In genomic region chr7:110108967-110109610, GRCm38 (mm10) we compare ENCODE assay signal across 8 mouse cellular contexts. TPM values are rescaled to one million over a fixed set of nuclear protein-coding genes. Genes with fewer than 3 reads are reported as not detected.
A peak's percentile ranks its signal among the peaks of the same experiment; 100 is the strongest.
DNase-seq lines count a peak whose midpoint lies in the region; ATAC-seq lines count a peak whose summit lies in the region.

No protein-coding gene starts in this region.

- peaks cover 7% of the 10 kb centered on the region; the same call in 1 of the 2 replicates for H3K4me1 ChIP-seq in forebrain, embryonic 12.5 days
- H3K4me1 ChIP-seq in limb, embryonic 11.5 days (ENCODE audit: control insufficient read depth, insufficient read depth, low read length): peaks cover 6% of the 10 kb centered on the region; the same call in 1 of the 2 replicates
- H3K4me1 ChIP-seq in midbrain, embryonic 12.5 days: peaks cover 6% of the 10 kb centered on the region; the same call in 1 of the 2 replicates
- peaks cover 7% of the 10 kb centered on the region for H3K4me1 ChIP-seq in stomach, embryonic 15.5 days

- no peaks in the 10 kb centered on the region for H3K36me3 ChIP-seq in forebrain, embryonic 12.5 days (replicated peaks)
- no peaks in the 10 kb centered on the region for H3K36me3 ChIP-seq in limb, embryonic 11.5 days (ENCODE audit: control insufficient read depth, insufficient read depth, low read length)
- no peaks in the 10 kb centered on the region for H3K36me3 ChIP-seq in midbrain, embryonic 12.5 days
- no peaks in the 10 kb centered on the region for H3K36me3 ChIP-seq in stomach, embryonic 15.5 days

- H3K9me3 ChIP-seq in forebrain, embryonic 12.5 days: no peaks in the 10 kb centered on the region
- no peaks in the 10 kb centered on the region for H3K9me3 ChIP-seq in limb, embryonic 11.5 days (ENCODE audit: control insufficient read depth, low read length)
- H3K9me3 ChIP-seq in midbrain, embryonic 12.5 days: no peaks in the 10 kb centered on the region
- no peaks in the 10 kb centered on the region for H3K9me3 ChIP-seq in stomach, embryonic 15.5 days

- DNase-seq in cerebellum, postnatal 10 days: peak; percentile 49 to 59
- DNase-seq in cerebellum, adult 9-11 months: no peak
- DNase-seq in adrenal gland, adult 2 months: peak; percentile 91
- DNase-seq in heart, postnatal 36 days: peak; percentile 67 to 73
- DNase-seq in limb, embryonic 11.5 days (ENCODE audit: low spot score): peak; percentile 66

- intact Hi-C loops in heart, postnatal 36 days (cut with DNase I): no loop called here

- peak overlapping the region; percentile 30 for H3K4me2 ChIP-seq in forebrain, embryonic 12.5 days
- peak overlapping the region; percentile 27; the same call in 1 of the 2 replicates for H3K4me2 ChIP-seq in limb, embryonic 11.5 days (ENCODE audit: low read depth, severe bottlenecking)
- H3K4me2 ChIP-seq in midbrain, embryonic 12.5 days (replicated peaks): 0 out of 2 replicates have a peak overlapping the region, but pooled peaks have one; percentile 17
- peak overlapping the region; percentile 38 for H3K4me2 ChIP-seq in stomach, embryonic 15.5 days

- H3K27me3 ChIP-seq in forebrain, embryonic 12.5 days: no peaks in the 10 kb centered on the region
- H3K27me3 ChIP-seq in limb, embryonic 11.5 days (ENCODE audit: control insufficient read depth, insufficient read depth, low read length): no peaks in the 10 kb centered on the region
- no peaks in the 10 kb centered on the region for H3K27me3 ChIP-seq in midbrain, embryonic 12.5 days
- H3K27me3 ChIP-seq in stomach, embryonic 15.5 days (replicated peaks): no peaks in the 10 kb centered on the region

- no peak overlapping the region for H3K9ac ChIP-seq in forebrain, embryonic 12.5 days
- peak overlapping the region; percentile 50 for H3K9ac ChIP-seq in limb, embryonic 11.5 days (ENCODE audit: low read length)
- H3K9ac ChIP-seq in midbrain, embryonic 12.5 days (replicated peaks): no peak overlapping the region
- H3K9ac ChIP-seq in stomach, embryonic 15.5 days: no peak overlapping the region

- H3K4me3 ChIP-seq in forebrain, embryonic 12.5 days (replicated peaks): no peak overlapping the region
- H3K4me3 ChIP-seq in limb, embryonic 11.5 days (ENCODE audit: low read depth, low read length): no peak overlapping the region
- H3K4me3 ChIP-seq in midbrain, embryonic 12.5 days: no peak overlapping the region
- H3K4me3 ChIP-seq in stomach, embryonic 15.5 days (replicated peaks): no peak overlapping the region

- no peak overlapping the region for H3K27ac ChIP-seq in forebrain, embryonic 12.5 days
- no peak overlapping the region for H3K27ac ChIP-seq in limb, embryonic 11.5 days (replicated peaks; ENCODE audit: low read depth, low read length)
- no peak overlapping the region for H3K27ac ChIP-seq in midbrain, embryonic 12.5 days (replicated peaks)
- peak overlapping the region; percentile 80 for H3K27ac ChIP-seq in stomach, embryonic 15.5 days

- WGBS in forebrain, embryonic 12.5 days: 22% methylated on average over 11 of the region's 11 CpGs
- WGBS in limb, embryonic 11.5 days: 19% methylated on average over 11 of the region's 11 CpGs
- 20% methylated on average over 11 of the region's 11 CpGs for WGBS in midbrain, embryonic 12.5 days
- WGBS in stomach, embryonic 15.5 days: 8% methylated on average over 11 of the region's 11 CpGs

- no peak for ATAC-seq in forebrain, embryonic 12.5 days (ENCODE audit: low FRiP score)
- no peak for ATAC-seq in limb, embryonic 11.5 days (ENCODE audit: insufficient number of reproducible peaks, low FRiP score, low TSS enrichment, low read depth)
- no peak for ATAC-seq in midbrain, embryonic 12.5 days (ENCODE audit: low FRiP score, low read depth)
- peak; percentile 66 for ATAC-seq in stomach, embryonic 15.5 days (ENCODE audit: insufficient read depth, low FRiP score, low read depth)

RNA-seq across cellular contexts. Expression of gene Wee1, which starts 12.8 kb away (rescaled TPM):
- 1 to 10 TPM; 5.4 to 8.6 TPM for total RNA-seq in adrenal gland, adult 2 months (2021)
- 5.9 and 8.2 TPM in 2 replicates for polyA plus RNA-seq in adrenal gland, adult 2 months (2012; rRNA removed)
- 36.9 and 39.3 TPM in 2 replicates for polyA plus RNA-seq in forebrain, embryonic 12.5 days (2016; fragmentation: Nextera tagmentation; extraction: Ambion mirVana)
- 1 to 10 TPM; 9.2 to 9.8 TPM for total RNA-seq in heart, postnatal 36 days (2021)
- polyA plus RNA-seq in limb, embryonic 11.5 days (2014; fragmentation: Nextera tagmentation; extraction: Ambion mirVana): 35.6 and 38.4 TPM in 2 replicates
- 31.4 and 32.7 TPM in 2 replicates for polyA plus RNA-seq in midbrain, embryonic 12.5 days (2016; fragmentation: Nextera tagmentation; extraction: Ambion mirVana)
- polyA plus RNA-seq in stomach, embryonic 15.5 days (2015; fragmentation: Nextera tagmentation; extraction: Ambion mirVana): 30.1 and 34.7 TPM in 2 replicates

RNA-seq across cellular contexts. Expression of gene Zfp143, which starts 48.1 kb away (rescaled TPM):
- total RNA-seq in adrenal gland, adult 2 months (2021): 10 to 100 TPM; 15.1 to 16.8 TPM
- 5.4 and 8.3 TPM in 2 replicates for polyA plus RNA-seq in adrenal gland, adult 2 months (2012; rRNA removed)
- polyA plus RNA-seq in forebrain, embryonic 12.5 days (2016; fragmentation: Nextera tagmentation; extraction: Ambion mirVana): 27.8 and 31.3 TPM in 2 replicates
- 10 to 100 TPM in 1 of 2 experiments, 1 to 10 TPM in 1; 9.7 to 12.8 TPM for total RNA-seq in heart, postnatal 36 days (2021)
- 25.5 and 27.0 TPM in 2 replicates for polyA plus RNA-seq in limb, embryonic 11.5 days (2014; fragmentation: Nextera tagmentation; extraction: Ambion mirVana)
- polyA plus RNA-seq in midbrain, embryonic 12.5 days (2016; fragmentation: Nextera tagmentation; extraction: Ambion mirVana): 28.0 and 31.3 TPM in 2 replicates
- 15.8 and 16.2 TPM in 2 replicates for polyA plus RNA-seq in stomach, embryonic 15.5 days (2015; fragmentation: Nextera tagmentation; extraction: Ambion mirVana)
